Mouse (Mus musculus): Measurements from ENCODE around the gene Fbxl2. TPM values are rescaled to one million over a fixed set of nuclear protein-coding genes. Genes with fewer than 3 reads are reported as not detected.

Fbxl2 gene
- total RNA-seq (2023), result 1.2 TPM

GRCm38 (mm10) chr9:114046028-114046427, at the start of gene Fbxl2:
Fbxl2 (minus strand) TSS chr9:114046191.

GRCm38 (mm10) chr9:114057090-114057796, 11.3 kb upstream of the Fbxl2 start, which contains the start of gene Susd5:
Susd5 (plus strand) TSS chr9:114057140.

GRCm38 (mm10) chr9:113930534-113931374, 115.2 kb downstream of the Fbxl2 start, which contains the start of gene Ubp1:
Ubp1 (plus strand) TSS chr9:113930934.

Other genes starting within 250 kb of the Fbxl2 start
- 110 TPM for gene Ubp1, start 115.3 kb downstream of the Fbxl2 start, total RNA-seq (2023)
- not detected for gene Susd5, start 10.9 kb upstream of the Fbxl2 start, total RNA-seq (2023)

Measured in CD4-positive naive resting alpha-beta T cell, adult 57 days (primary cell).